Mouse (Mus musculus) embryonic facial prominence, embryonic 12.5 days (tissue): ENCODE measurements around the gene Cdh13. TPM values are rescaled to one million over a fixed set of nuclear protein-coding genes. Genes with fewer than 3 reads are reported as not detected.
A peak's percentile ranks its signal among the peaks of the same experiment; 100 is the strongest.

ENCODE experiments used
- ATAC-seq: fragments of 200-750 bp; cut with Nextera tagmentation; 2 replicates; pipeline ENCODE4 v1.8.0; 2017; ENCODE audit not compliant: insufficient number of reproducible peaks, insufficient read depth, low FRiP score, low TSS enrichment
- H3K27ac ChIP-seq: fragments of 300-500 bp; sonication (generic); 2 replicates; pipeline ENCODE4 v1.5.1; 2016; ENCODE audit warnings: mild to moderate bottlenecking
- H3K27me3 ChIP-seq: fragments of 300-500 bp; sonication (generic); 2 replicates; pipeline ENCODE4 v1.6.1; 2016; ENCODE audit warnings: mild to moderate bottlenecking, moderate library complexity
- H3K36me3 ChIP-seq: fragments of 300-500 bp; sonication (generic); 2 replicates; pipeline ENCODE4 v1.6.1; 2016; ENCODE audit warnings: mild to moderate bottlenecking
- H3K4me1 ChIP-seq: fragments of 300-500 bp; sonication (generic); 2 replicates; pipeline ENCODE4 v1.6.1; 2016
- H3K4me2 ChIP-seq: fragments of 300-500 bp; sonication (generic); replicated peaks from 2 replicates; pipeline ENCODE4 v1.6.1; 2016; ENCODE audit warnings: mild to moderate bottlenecking, moderate library complexity
- H3K4me3 ChIP-seq: fragments of 300-500 bp; sonication (generic); 2 replicates; pipeline ENCODE4 v1.5.1; 2016; ENCODE audit warnings: mild to moderate bottlenecking
- H3K9ac ChIP-seq: fragments of 300-500 bp; sonication (generic); 2 replicates; pipeline ENCODE4 v1.6.1; 2016; ENCODE audit warnings: mild to moderate bottlenecking, moderate library complexity
- H3K9me3 ChIP-seq: fragments of 300-500 bp; sonication (generic); 2 replicates; pipeline ENCODE4 v1.6.1; 2016; ENCODE audit warnings: mild to moderate bottlenecking, moderate library complexity
- WGBS: fragments of 180-500 bp; shearing (Covaris S2); methylation state at CpG from one replicate; pipeline ENCODE4 v1.1.7; 2016; 5-methylcytosine and 5-hydroxymethylcytosine counted together
- polyA plus RNA-seq: library from polyadenylated mRNA; unstranded; fragments of >200 nt; fragmentation: Nextera tagmentation; extraction: Ambion mirVana; gene quantifications from 2 replicates; pipeline ENCODE4 v1.2.1, GENCODE M21; 2016

The Cdh13 gene
- polyA plus RNA-seq, 1 experiment from 2014 or later = 10.6 TPM

- no peaks in the 10 kb centered on the region for H3K9me3 ChIP-seq
- H3K9ac ChIP-seq = peak overlapping the region; percentile 55
- peak overlapping the region; percentile 17; the same call in 1 of the 2 replicates for H3K27ac ChIP-seq
Measured at GRCm38 (mm10) chr8:118284112-118285029, 838 bp downstream of the Cdh13 start.

GRCm38 (mm10) chr8:118285596-118286281, 2.2 kb downstream of the Cdh13 start:
- H3K27ac ChIP-seq = no peak overlapping the region
- 18% methylated on average over 10 of the region's 10 CpGs for WGBS
- peak overlapping the region; percentile 9; the same call in 1 of the 2 replicates for H3K4me3 ChIP-seq
- H3K9me3 ChIP-seq = no peaks in the 10 kb centered on the region
- no peak overlapping the region for H3K9ac ChIP-seq
- no peaks in the 10 kb centered on the region for H3K36me3 ChIP-seq
- peaks cover 14% of the 10 kb centered on the region; the same call in 1 of the 2 replicates for H3K4me1 ChIP-seq
- peaks cover 53% of the 10 kb centered on the region for H3K27me3 ChIP-seq
- ATAC-seq = no peak
- peak overlapping the region; percentile 87 for H3K4me2 ChIP-seq

More at GRCm38 (mm10) chr8:118284112-118285029, 838 bp downstream of the Cdh13 start:
- H3K4me1 ChIP-seq = peaks cover 14% of the 10 kb centered on the region; the same call in 1 of the 2 replicates
- no peaks in the 10 kb centered on the region for H3K36me3 ChIP-seq
- H3K4me3 ChIP-seq = peak overlapping the region; percentile 47
- 0 out of 2 replicates have a peak, but pooled peaks have one; percentile 57 for ATAC-seq
- H3K27me3 ChIP-seq = peaks cover 53% of the 10 kb centered on the region
- peak overlapping the region; percentile 87 for H3K4me2 ChIP-seq
- WGBS = under 1% methylated on average over 45 of the region's 46 CpGs

- Histone ChIP-seq H3K9ac (no peak overlapping the region), H3K27ac (no peak overlapping the region), H3K9me3 (no peaks in the 10 kb centered on the region), H3K36me3 (no peaks in the 10 kb centered on the region), H3K4me3 (no peak overlapping the region), H3K27me3 (peaks cover 51% of the 10 kb centered on the region), H3K4me1 (peaks cover 14% of the 10 kb centered on the region; the same call in 1 of the 2 replicates), H3K4me2 (no peak overlapping the region)
- WGBS = 33% methylated on average over 10 of the region's 10 CpGs
- ATAC-seq = no peak
Measured at GRCm38 (mm10) chr8:118286282-118287180, 3.0 kb downstream of the Cdh13 start.

GRCm38 (mm10) chr8:118287496-118287895, 4.0 kb downstream of the Cdh13 start:
- H3K36me3 ChIP-seq = no peaks in the 10 kb centered on the region
- no peak overlapping the region for H3K9ac ChIP-seq
- H3K9me3 ChIP-seq = no peaks in the 10 kb centered on the region
- WGBS = 46% methylated on average over 9 of the region's 9 CpGs
- ATAC-seq = no peak
- no peak overlapping the region for H3K4me2 ChIP-seq
- H3K4me3 ChIP-seq = no peak overlapping the region
- H3K27me3 ChIP-seq = peaks cover 43% of the 10 kb centered on the region
- H3K27ac ChIP-seq = no peak overlapping the region
- H3K4me1 ChIP-seq = peaks cover 14% of the 10 kb centered on the region; the same call in 1 of the 2 replicates

GRCm38 (mm10) chr8:118288259-118288952, 4.9 kb downstream of the Cdh13 start:
- WGBS = 72% methylated on average over 8 of the region's 8 CpGs
- no peak for ATAC-seq
- peaks cover 14% of the 10 kb centered on the region; the same call in 1 of the 2 replicates for H3K4me1 ChIP-seq
- no peak overlapping the region for H3K9ac ChIP-seq
- no peak overlapping the region for H3K4me3 ChIP-seq
- no peaks in the 10 kb centered on the region for H3K36me3 ChIP-seq
- peaks cover 36% of the 10 kb centered on the region for H3K27me3 ChIP-seq
- H3K9me3 ChIP-seq = no peaks in the 10 kb centered on the region
- no peak overlapping the region for H3K4me2 ChIP-seq
- no peak overlapping the region for H3K27ac ChIP-seq

GRCm38 (mm10) chr8:118289091-118289490, 5.6 kb downstream of the Cdh13 start:
- WGBS = 71% methylated on average over 4 of the region's 4 CpGs
- Histone ChIP-seq H3K4me1 (peaks cover 14% of the 10 kb centered on the region; the same call in 1 of the 2 replicates), H3K36me3 (no peaks in the 10 kb centered on the region), H3K9ac (no peak overlapping the region), H3K4me3 (no peak overlapping the region), H3K9me3 (no peaks in the 10 kb centered on the region), H3K4me2 (no peak overlapping the region), H3K27me3 (peaks cover 33% of the 10 kb centered on the region), H3K27ac (no peak overlapping the region)
- no peak for ATAC-seq

- H3K9me3 ChIP-seq = no peaks in the 10 kb centered on the region
- WGBS = 89% methylated on average over 7 of the region's 7 CpGs
- no peak for ATAC-seq
- H3K4me2 ChIP-seq = no peak overlapping the region
- H3K27me3 ChIP-seq = peaks cover 29% of the 10 kb centered on the region
- peaks cover 12% of the 10 kb centered on the region; the same call in 1 of the 2 replicates for H3K4me1 ChIP-seq
- H3K9ac ChIP-seq = no peak overlapping the region
- no peaks in the 10 kb centered on the region for H3K36me3 ChIP-seq
- H3K4me3 ChIP-seq = no peak overlapping the region
- no peak overlapping the region for H3K27ac ChIP-seq
Measured at GRCm38 (mm10) chr8:118289525-118289924, 6.0 kb downstream of the Cdh13 start.

- ATAC-seq = no peak
- Histone ChIP-seq H3K9ac (no peak overlapping the region), H3K4me1 (peaks cover 6% of the 10 kb centered on the region; the same call in 1 of the 2 replicates), H3K27ac (no peak overlapping the region), H3K4me2 (no peak overlapping the region), H3K27me3 (peaks cover 21% of the 10 kb centered on the region), H3K4me3 (no peak overlapping the region), H3K9me3 (no peaks in the 10 kb centered on the region), H3K36me3 (no peaks in the 10 kb centered on the region)
- 78% methylated on average over 6 of the region's 6 CpGs for WGBS
Measured at GRCm38 (mm10) chr8:118290266-118290665, 6.7 kb downstream of the Cdh13 start.

GRCm38 (mm10) chr8:118296477-118296876, 12.9 kb downstream of the Cdh13 start:
- Histone ChIP-seq H3K27ac (no peak overlapping the region), H3K9me3 (no peaks in the 10 kb centered on the region), H3K9ac (no peak overlapping the region), H3K27me3 (no peaks in the 10 kb centered on the region), H3K4me2 (no peak overlapping the region), H3K4me1 (no peaks in the 10 kb centered on the region), H3K4me3 (no peak overlapping the region), H3K36me3 (no peaks in the 10 kb centered on the region)
- WGBS = 88% methylated on average over 5 of the region's 5 CpGs
- ATAC-seq = no peak

GRCm38 (mm10) chr8:118306957-118307356, 23.4 kb downstream of the Cdh13 start:
- H3K4me1 ChIP-seq = peaks cover 14% of the 10 kb centered on the region; the same call in 1 of the 2 replicates
- 62% methylated on average over 10 of the region's 10 CpGs for WGBS
- no peaks in the 10 kb centered on the region for H3K36me3 ChIP-seq
- H3K9ac ChIP-seq = no peak overlapping the region
- no peak overlapping the region for H3K4me2 ChIP-seq
- no peaks in the 10 kb centered on the region for H3K9me3 ChIP-seq
- H3K27ac ChIP-seq = no peak overlapping the region
- no peak for ATAC-seq
- no peaks in the 10 kb centered on the region for H3K27me3 ChIP-seq
- no peak overlapping the region for H3K4me3 ChIP-seq
